Mouse (Mus musculus) ES-Bruce4 (cell line): ENCODE data around the gene Zwint.

ENCODE experiments used
- EP300 ChIP-seq: IDR thresholded peaks from 2 replicates; pipeline ENCODE4 v1.6.1; 2011; ENCODE audit warnings: low read depth, low read length; ENCODE audit not compliant: insufficient read depth
- POLR2A ChIP-seq: IDR thresholded peaks from one replicate; pipeline ENCODE4 v1.8.1; 2011; ENCODE audit warnings: low read length; ENCODE audit not compliant: insufficient read depth

- no peak for TF ChIP-seq POLR2A
- no peak for TF ChIP-seq EP300
Observed at GRCm38 (mm10) chr10:72669086-72669485, 14.4 kb downstream of the Zwint start.
